Mouse (Mus musculus): Measurements from ENCODE around the gene Rab7.

GRCm38 (mm10) chr6:88083095-88083494, 38.0 kb upstream of the Rab7 start:
- no peak for TF ChIP-seq POLR2A (IDR thresholded peaks at IDR 0.05; ENCODE audit: borderline replicate concordance, extremely low read depth, insufficient read depth, insufficient read length, poor library complexity, severe bottlenecking)
- TF ChIP-seq CTCF (IDR thresholded peaks at IDR 0.05; ENCODE audit: borderline replicate concordance, extremely low read depth, insufficient read depth, insufficient read length): no peak

Data from brain, embryonic 14.5 days (tissue).